Mouse (Mus musculus): Measurements from ENCODE around the gene Smarcd1. TPM values are rescaled to one million over a fixed set of nuclear protein-coding genes. Genes with fewer than 3 reads are reported as not detected.

Gene Smarcd1
- polyA plus RNA-seq, 1 experiment from 2014 or later = 135 TPM

DNA sequence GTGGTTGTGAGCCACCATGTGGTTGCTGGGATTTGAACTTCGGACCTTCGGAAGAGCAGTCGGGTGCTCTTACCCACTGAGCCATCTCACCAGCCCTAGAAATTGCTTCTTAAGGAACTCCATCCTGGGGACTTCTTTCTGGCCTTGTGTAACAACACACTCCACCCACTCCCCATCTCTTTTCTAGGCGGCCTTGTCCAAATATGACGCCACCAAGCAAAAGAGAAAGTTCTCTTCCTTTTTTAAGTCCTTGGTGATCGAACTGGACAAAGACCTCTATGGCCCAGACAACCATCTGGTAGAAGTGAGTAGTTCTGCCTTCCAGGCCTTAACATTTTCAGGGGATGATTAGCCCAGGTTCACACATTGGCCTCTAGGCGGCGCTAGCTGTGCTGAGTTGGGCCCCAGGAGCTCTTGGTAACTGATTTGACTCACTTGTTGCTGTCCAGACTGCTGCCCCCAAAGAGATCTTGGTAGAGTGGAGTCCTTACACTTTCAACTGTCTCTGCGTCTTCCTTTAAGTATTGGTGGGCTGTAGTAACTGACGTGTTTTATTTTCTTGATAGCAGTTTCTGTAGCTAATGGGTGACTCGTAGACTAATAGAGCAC is 3.6 kb downstream of the Smarcd1 start, which contains the start of gene Gm17349:
Gene Gm17349 (minus strand): TSS at position 51 of the 609 bp plus-strand sequence.
- Histone ChIP-seq H3K36me3 (ENCODE audit: control insufficient read depth, insufficient read depth, low read length) (peaks cover 37% of the 10 kb centered on the region), H3K9me3 (ENCODE audit: control insufficient read depth, low read length) (no peaks in the 10 kb centered on the region), H3K9ac (ENCODE audit: low read length) (peak within 1 kb of the TSS; percentile 99), H3K4me3 (ENCODE audit: low read depth, low read length) (peak within 1 kb of the TSS; percentile 85), H3K4me2 (ENCODE audit: low read depth) (peak within 1 kb of the TSS; percentile 63), H3K27ac (ENCODE audit: low read depth, low read length) (peak within 1 kb of the TSS; percentile 91), H3K27me3 (ENCODE audit: control insufficient read depth, insufficient read depth, low read length) (no peaks in the 10 kb centered on the region), H3K4me1 (ENCODE audit: control insufficient read depth, insufficient read depth, low read length) (peaks cover 18% of the 10 kb centered on the region)
- 70% methylated on average over 11 of the region's 11 CpGs for WGBS
- DNase-seq (ENCODE audit: low spot score) (peak; percentile 70), ATAC-seq (ENCODE audit: insufficient read depth, low FRiP score, low TSS enrichment) (no peak)

DNA sequence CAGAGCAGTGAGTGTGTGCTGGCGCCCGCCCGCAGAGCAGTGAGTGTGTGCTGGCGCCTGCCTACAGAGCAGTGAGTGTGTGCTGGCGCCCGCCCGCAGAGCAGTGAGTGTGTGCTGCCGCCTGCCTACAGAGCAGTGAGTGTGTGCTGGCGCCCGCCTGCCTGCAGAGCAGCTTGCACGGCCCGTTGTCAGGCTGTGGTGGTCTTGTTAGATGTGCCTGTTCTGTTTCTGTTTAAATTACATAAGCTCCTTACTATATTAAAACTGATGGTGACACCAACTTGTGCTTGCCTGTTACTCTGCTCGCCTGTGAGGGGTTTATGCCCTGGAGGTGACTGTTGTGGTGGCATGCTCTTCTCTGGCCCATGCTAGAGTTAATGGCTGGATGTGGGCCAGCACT is 6.2 kb downstream of the Smarcd1 start:
- Histone ChIP-seq H3K4me3 (ENCODE audit: low read depth, low read length) (no peak overlapping the region), H3K9me3 (ENCODE audit: control insufficient read depth, low read length) (no peaks in the 10 kb centered on the region), H3K9ac (ENCODE audit: low read length) (no peak overlapping the region), H3K36me3 (ENCODE audit: control insufficient read depth, insufficient read depth, low read length) (peaks cover 54% of the 10 kb centered on the region), H3K27me3 (ENCODE audit: control insufficient read depth, insufficient read depth, low read length) (no peaks in the 10 kb centered on the region), H3K4me1 (ENCODE audit: control insufficient read depth, insufficient read depth, low read length) (peaks cover 14% of the 10 kb centered on the region), H3K4me2 (ENCODE audit: low read depth) (no peak overlapping the region), H3K27ac (ENCODE audit: low read depth, low read length) (no peak overlapping the region)
- DNase-seq (ENCODE audit: low spot score) = no peak
- 94% methylated on average over 13 of the region's 13 CpGs for WGBS
- no peak for ATAC-seq (ENCODE audit: insufficient read depth, low FRiP score, low TSS enrichment)

DNA sequence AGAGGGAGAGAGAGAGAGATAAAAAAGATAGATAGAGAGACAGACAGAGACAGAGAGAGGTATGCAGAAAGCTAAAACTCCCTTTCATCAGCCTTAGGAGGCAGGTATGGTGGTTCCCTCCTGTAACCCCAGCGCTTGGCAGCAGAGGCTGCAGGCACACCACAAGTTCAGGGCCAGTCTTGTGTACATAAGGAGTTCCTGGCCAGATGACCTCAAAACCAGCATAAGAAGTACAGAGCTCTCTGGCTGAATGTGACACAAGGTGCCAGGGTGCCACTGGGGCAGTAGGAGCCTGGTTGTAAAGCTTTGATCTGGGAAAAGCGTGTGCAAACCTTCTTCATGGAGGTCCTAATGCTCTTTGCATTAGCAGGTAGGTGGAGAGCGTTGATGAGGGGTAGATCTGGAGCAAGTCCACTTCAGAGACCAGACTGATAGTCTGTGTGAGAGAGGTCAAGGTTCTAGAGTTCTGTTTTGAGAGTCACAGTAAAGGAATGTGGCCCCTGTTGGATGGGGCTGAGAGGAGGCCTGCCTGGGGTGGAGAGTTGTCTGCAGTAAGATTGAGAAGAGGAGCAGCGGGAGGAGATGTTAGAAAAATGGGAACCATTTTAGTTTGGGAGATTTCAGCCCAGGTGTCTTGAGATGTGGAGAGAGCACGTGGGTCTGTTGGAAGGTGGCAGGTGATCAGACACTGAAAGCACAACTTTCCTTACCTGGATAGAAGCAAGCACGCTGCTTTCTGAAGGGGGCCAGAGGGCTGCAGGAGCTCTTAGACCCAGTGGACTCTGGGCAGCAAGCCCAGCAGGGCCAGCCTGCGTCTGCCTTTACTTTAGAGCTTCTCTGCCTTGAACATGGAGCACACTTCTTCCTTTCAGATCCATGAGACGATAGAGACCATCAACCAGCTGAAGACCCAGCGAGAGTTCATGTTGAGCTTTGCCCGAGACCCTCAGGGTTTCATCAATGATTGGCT is 8.6 kb downstream of the Smarcd1 start:
- H3K9ac ChIP-seq (ENCODE audit: low read length) = no peak overlapping the region
- no peaks in the 10 kb centered on the region for H3K4me1 ChIP-seq (ENCODE audit: control insufficient read depth, insufficient read depth, low read length)
- H3K4me2 ChIP-seq (ENCODE audit: low read depth) = no peak overlapping the region
- no peaks in the 10 kb centered on the region for H3K9me3 ChIP-seq (ENCODE audit: control insufficient read depth, low read length)
- H3K27ac ChIP-seq (ENCODE audit: low read depth, low read length) = no peak overlapping the region
- DNase-seq (ENCODE audit: low spot score) = no peak
- ATAC-seq (ENCODE audit: insufficient read depth, low FRiP score, low TSS enrichment) = no peak
- no peaks in the 10 kb centered on the region for H3K27me3 ChIP-seq (ENCODE audit: control insufficient read depth, insufficient read depth, low read length)
- peaks cover 58% of the 10 kb centered on the region for H3K36me3 ChIP-seq (ENCODE audit: control insufficient read depth, insufficient read depth, low read length)
- WGBS = 94% methylated on average over 10 of the region's 10 CpGs
- no peak overlapping the region for H3K4me3 ChIP-seq (ENCODE audit: low read depth, low read length)

DNA sequence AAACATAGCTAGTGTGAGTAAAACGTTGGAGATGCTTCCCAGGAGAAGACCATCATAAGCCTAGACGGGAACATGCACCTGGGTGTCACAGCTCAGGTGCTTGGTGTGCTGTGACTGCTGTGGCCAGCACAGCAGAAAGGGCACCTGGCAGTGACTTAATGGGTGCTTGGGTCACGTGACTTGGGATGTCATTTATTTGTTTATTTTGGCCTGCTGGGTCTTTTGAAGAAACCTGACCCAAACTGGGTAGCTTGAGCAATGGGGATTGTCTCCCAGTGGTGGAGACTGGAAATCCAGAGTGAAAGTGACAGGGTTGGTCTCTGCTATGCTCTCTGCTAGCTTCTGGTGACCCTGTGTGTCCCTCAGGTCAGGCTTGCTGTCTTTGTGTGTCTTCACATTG is 9.6 kb downstream of the Smarcd1 start:
- Histone ChIP-seq H3K4me1 (ENCODE audit: control insufficient read depth, insufficient read depth, low read length) (peaks cover 5% of the 10 kb centered on the region; the same call in 1 of the 2 replicates), H3K4me2 (ENCODE audit: low read depth) (no peak overlapping the region), H3K9me3 (ENCODE audit: control insufficient read depth, low read length) (no peaks in the 10 kb centered on the region), H3K27me3 (ENCODE audit: control insufficient read depth, insufficient read depth, low read length) (no peaks in the 10 kb centered on the region), H3K36me3 (ENCODE audit: control insufficient read depth, insufficient read depth, low read length) (peaks cover 52% of the 10 kb centered on the region), H3K9ac (ENCODE audit: low read length) (no peak overlapping the region), H3K4me3 (ENCODE audit: low read depth, low read length) (no peak overlapping the region), H3K27ac (ENCODE audit: low read depth, low read length) (no peak overlapping the region)
- WGBS = 78% methylated on average over 3 of the region's 3 CpGs
- ATAC-seq (ENCODE audit: insufficient read depth, low FRiP score, low TSS enrichment) = no peak
- no peak for DNase-seq (ENCODE audit: low spot score)

DNA sequence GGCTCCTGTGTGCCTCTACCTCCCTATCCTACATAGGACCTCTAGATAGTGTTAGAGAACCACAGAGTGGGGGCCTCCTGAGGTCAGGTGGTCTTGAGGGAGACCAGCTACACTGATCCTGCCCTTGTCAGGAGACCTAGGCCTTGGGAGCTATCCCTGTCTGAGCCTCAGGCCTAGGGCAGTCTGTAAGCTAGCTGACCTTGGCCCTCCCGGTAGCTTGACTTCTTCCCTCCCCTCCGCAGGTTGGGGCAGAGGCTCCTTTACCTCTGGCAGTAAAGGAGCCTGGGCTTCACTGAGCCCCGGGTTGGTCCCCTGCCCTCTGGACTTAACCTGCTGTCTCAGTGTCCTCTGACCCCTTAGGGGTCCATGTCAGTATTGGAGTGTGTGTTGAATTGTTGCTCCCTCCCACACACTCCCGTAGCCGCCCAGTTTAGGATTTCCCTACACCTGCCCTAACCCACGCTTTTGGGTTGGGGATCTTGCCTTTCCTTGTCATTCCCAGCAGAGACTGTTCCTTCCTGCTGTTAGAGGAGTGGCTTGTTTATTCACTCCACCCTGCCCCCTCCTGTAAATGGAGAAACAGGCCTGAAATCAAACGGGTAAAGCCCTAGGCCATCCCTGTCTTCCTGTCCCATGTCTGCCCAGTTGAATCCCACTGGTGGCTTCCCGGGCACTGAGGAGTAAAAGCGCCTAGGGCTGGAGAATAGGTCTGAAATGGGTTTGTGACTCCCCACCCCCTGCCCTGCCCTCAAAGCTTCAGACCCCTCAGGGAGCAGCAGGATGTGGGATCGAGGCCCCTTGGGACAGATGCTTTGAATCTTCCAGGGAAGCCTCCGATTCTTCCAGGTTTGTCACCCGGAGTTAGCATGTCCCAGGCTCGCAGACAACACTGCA is 11.0 kb downstream of the Smarcd1 start:
- H3K9ac ChIP-seq (ENCODE audit: low read length) = no peak overlapping the region; the same call in 1 of the 2 replicates
- H3K4me3 ChIP-seq (ENCODE audit: low read depth, low read length) = no peak overlapping the region
- H3K9me3 ChIP-seq (ENCODE audit: control insufficient read depth, low read length) = no peaks in the 10 kb centered on the region
- H3K4me2 ChIP-seq (ENCODE audit: low read depth) = no peak overlapping the region
- peaks cover 5% of the 10 kb centered on the region; the same call in 1 of the 2 replicates for H3K4me1 ChIP-seq (ENCODE audit: control insufficient read depth, insufficient read depth, low read length)
- no peaks in the 10 kb centered on the region for H3K27me3 ChIP-seq (ENCODE audit: control insufficient read depth, insufficient read depth, low read length)
- peaks cover 44% of the 10 kb centered on the region for H3K36me3 ChIP-seq (ENCODE audit: control insufficient read depth, insufficient read depth, low read length)
- 76% methylated on average over 13 of the region's 13 CpGs for WGBS
- DNase-seq (ENCODE audit: low spot score) = no peak
- ATAC-seq (ENCODE audit: insufficient read depth, low FRiP score, low TSS enrichment) = no peak
- H3K27ac ChIP-seq (ENCODE audit: low read depth, low read length) = no peak overlapping the region

DNA sequence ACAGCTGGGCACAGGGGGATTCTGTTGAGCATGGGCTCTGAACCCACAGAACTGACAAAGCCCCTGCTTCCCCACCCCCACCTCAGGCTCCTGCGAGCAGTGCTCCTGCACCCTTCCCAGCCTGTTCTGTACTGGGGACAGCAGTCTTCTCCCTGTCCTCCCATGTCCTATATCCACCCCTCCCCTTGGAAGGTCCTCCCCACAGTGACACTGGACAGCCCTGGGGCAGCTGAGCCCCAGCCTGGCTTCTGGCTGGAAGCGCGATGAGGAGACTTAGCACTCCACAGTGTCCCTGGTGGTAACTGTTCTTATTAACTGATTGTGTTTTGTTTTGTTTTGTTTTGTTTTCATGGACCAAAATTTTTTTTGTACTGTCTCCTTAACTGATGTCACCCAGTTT is 11.6 kb downstream of the Smarcd1 start:
- DNase-seq (ENCODE audit: low spot score) (no peak), ATAC-seq (ENCODE audit: insufficient read depth, low FRiP score, low TSS enrichment) (no peak)
- no peak overlapping the region for H3K4me3 ChIP-seq (ENCODE audit: low read depth, low read length)
- H3K4me1 ChIP-seq (ENCODE audit: control insufficient read depth, insufficient read depth, low read length) = peaks cover 5% of the 10 kb centered on the region; the same call in 1 of the 2 replicates
- no peak overlapping the region for H3K27ac ChIP-seq (ENCODE audit: low read depth, low read length)
- H3K9ac ChIP-seq (ENCODE audit: low read length) = no peak overlapping the region
- H3K9me3 ChIP-seq (ENCODE audit: control insufficient read depth, low read length) = no peaks in the 10 kb centered on the region
- H3K36me3 ChIP-seq (ENCODE audit: control insufficient read depth, insufficient read depth, low read length) = peaks cover 40% of the 10 kb centered on the region
- 93% methylated on average over 3 of the region's 3 CpGs for WGBS
- no peaks in the 10 kb centered on the region for H3K27me3 ChIP-seq (ENCODE audit: control insufficient read depth, insufficient read depth, low read length)
- no peak overlapping the region for H3K4me2 ChIP-seq (ENCODE audit: low read depth)

DNA sequence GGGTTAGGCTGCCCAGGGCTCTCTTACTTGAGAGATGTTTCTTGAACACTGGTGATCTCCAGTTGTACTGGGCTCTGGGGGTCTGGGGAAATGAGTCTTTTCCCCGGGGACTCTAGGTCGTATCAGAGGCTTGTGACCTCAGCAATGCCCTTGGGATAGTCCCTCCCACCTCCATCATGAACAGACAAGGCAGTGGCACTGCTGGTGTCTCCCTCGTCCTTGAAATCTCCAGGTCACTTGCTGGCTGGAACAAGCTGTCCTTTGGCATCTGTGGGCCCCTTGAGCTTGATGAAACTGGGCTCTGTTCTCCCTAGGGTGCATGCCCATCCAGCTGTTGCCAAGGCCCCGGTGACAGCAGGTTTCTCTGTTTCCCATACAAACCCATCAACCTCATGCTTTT is 12.3 kb downstream of the Smarcd1 start:
- DNase-seq (ENCODE audit: low spot score) = no peak
- ATAC-seq (ENCODE audit: insufficient read depth, low FRiP score, low TSS enrichment) = no peak
- no peak overlapping the region for H3K4me3 ChIP-seq (ENCODE audit: low read depth, low read length)
- 70% methylated on average over 4 of the region's 4 CpGs for WGBS
- no peaks in the 10 kb centered on the region for H3K9me3 ChIP-seq (ENCODE audit: control insufficient read depth, low read length)
- peaks cover 35% of the 10 kb centered on the region for H3K36me3 ChIP-seq (ENCODE audit: control insufficient read depth, insufficient read depth, low read length)
- H3K27ac ChIP-seq (ENCODE audit: low read depth, low read length) = no peak overlapping the region
- no peak overlapping the region for H3K9ac ChIP-seq (ENCODE audit: low read length)
- no peak overlapping the region for H3K4me2 ChIP-seq (ENCODE audit: low read depth)
- peaks cover 5% of the 10 kb centered on the region; the same call in 1 of the 2 replicates for H3K4me1 ChIP-seq (ENCODE audit: control insufficient read depth, insufficient read depth, low read length)
- no peaks in the 10 kb centered on the region for H3K27me3 ChIP-seq (ENCODE audit: control insufficient read depth, insufficient read depth, low read length)

DNA sequence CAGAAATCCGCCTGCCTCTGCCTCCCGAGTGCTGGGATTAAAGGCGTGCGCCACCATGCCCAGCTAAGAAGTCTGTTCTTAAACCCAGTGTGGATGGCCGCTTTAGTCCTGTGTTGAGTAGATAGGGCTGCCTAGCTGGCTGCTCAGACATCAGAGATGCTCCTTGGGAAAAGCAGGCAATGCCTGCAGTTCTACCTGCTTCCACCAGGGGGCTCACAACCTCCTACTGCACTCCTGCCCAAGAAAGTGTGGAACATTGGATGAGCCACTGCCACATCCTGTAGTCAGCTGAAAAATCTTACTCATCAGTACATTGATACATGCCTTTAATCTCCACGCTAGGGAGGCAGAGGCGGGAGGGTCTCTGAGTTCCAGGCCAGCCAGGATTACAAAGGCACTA is 12.9 kb downstream of the Smarcd1 start:
- no peaks in the 10 kb centered on the region for H3K27me3 ChIP-seq (ENCODE audit: control insufficient read depth, insufficient read depth, low read length)
- peak; percentile 17; the same call in 1 of the 2 replicates for ATAC-seq (ENCODE audit: insufficient read depth, low FRiP score, low TSS enrichment)

More for the DNA sequence above, 12.9 kb downstream of the Smarcd1 start:
- Histone ChIP-seq H3K4me2 (ENCODE audit: low read depth) (no peak overlapping the region), H3K9ac (ENCODE audit: low read length) (no peak overlapping the region), H3K4me1 (ENCODE audit: control insufficient read depth, insufficient read depth, low read length) (peaks cover 5% of the 10 kb centered on the region; the same call in 1 of the 2 replicates), H3K9me3 (ENCODE audit: control insufficient read depth, low read length) (no peaks in the 10 kb centered on the region), H3K27ac (ENCODE audit: low read depth, low read length) (no peak overlapping the region), H3K36me3 (ENCODE audit: control insufficient read depth, insufficient read depth, low read length) (peaks cover 30% of the 10 kb centered on the region), H3K4me3 (ENCODE audit: low read depth, low read length) (no peak overlapping the region)
- peak; percentile 78 for DNase-seq (ENCODE audit: low spot score)
- WGBS = 62% methylated on average over 7 of the region's 7 CpGs

Data from neural tube, embryonic 11.5 days (tissue).